Mouse (Mus musculus) lung, embryonic 15.5 days (tissue): Measurements from ENCODE around the gene Serpina11. TPM values are rescaled to one million over a fixed set of nuclear protein-coding genes. Genes with fewer than 3 reads are reported as not detected.

Experiments
- ATAC-seq: fragments of 200-750 bp; cut with Nextera tagmentation; 2 replicates; pipeline ENCODE4 v1.8.0; 2017; ENCODE audit warnings: moderate number of reproducible peaks, borderline replicate concordance; ENCODE audit not compliant: low FRiP score, low TSS enrichment; ENCODE audit errors: extremely low read depth
- H3K27ac ChIP-seq: fragments of 300-500 bp; sonication (generic); 2 replicates; pipeline ENCODE4 v1.5.1; 2015; ENCODE audit warnings: moderate library complexity, mild to moderate bottlenecking, inconsistent platforms
- H3K27me3 ChIP-seq: fragments of 300-500 bp; sonication (generic); 2 replicates; pipeline ENCODE4 v1.6.1; 2015; ENCODE audit warnings: inconsistent platforms
- H3K36me3 ChIP-seq: fragments of 300-500 bp; sonication (generic); 2 replicates; pipeline ENCODE4 v1.6.1; 2015; ENCODE audit warnings: inconsistent platforms
- H3K4me1 ChIP-seq: fragments of 300-500 bp; sonication (generic); 2 replicates; pipeline ENCODE4 v1.6.1; 2015; ENCODE audit warnings: inconsistent platforms
- H3K4me2 ChIP-seq: fragments of 300-500 bp; sonication (generic); 2 replicates; pipeline ENCODE4 v1.6.1; 2015; ENCODE audit warnings: inconsistent platforms, mild to moderate bottlenecking, moderate library complexity
- H3K4me3 ChIP-seq: fragments of 300-500 bp; sonication (generic); 2 replicates; pipeline ENCODE4 v1.5.1; 2015; ENCODE audit warnings: mild to moderate bottlenecking, inconsistent platforms
- H3K9ac ChIP-seq: fragments of 300-500 bp; sonication (generic); 2 replicates; pipeline ENCODE4 v1.6.1; 2015; ENCODE audit warnings: inconsistent platforms
- H3K9me3 ChIP-seq: fragments of 300-500 bp; sonication (generic); 2 replicates; pipeline ENCODE4 v1.6.1; 2016; ENCODE audit warnings: inconsistent platforms
- WGBS: fragments of 180-500 bp; shearing (Covaris S2); methylation state at CpG from one replicate; pipeline ENCODE4 v1.1.7; 2015; 5-methylcytosine and 5-hydroxymethylcytosine counted together
- polyA plus RNA-seq: library from polyadenylated mRNA; unstranded; fragments of >200 nt; fragmentation: Nextera tagmentation; extraction: Ambion mirVana; gene quantifications from 2 replicates; pipeline ENCODE4 v1.2.1, GENCODE M21; 2015

Serpina11 gene
- not detected in 2 replicates for polyA plus RNA-seq

- H3K9ac ChIP-seq, result no peak within 1 kb of the TSS
- H3K27ac ChIP-seq, result no peak within 1 kb of the TSS
- no peaks in the 10 kb centered on the region for H3K27me3 ChIP-seq
- no peaks in the 10 kb centered on the region for H3K36me3 ChIP-seq
- H3K4me2 ChIP-seq, result no peak within 1 kb of the TSS
- ATAC-seq, result no peak
- no peaks in the 10 kb centered on the region for H3K9me3 ChIP-seq
- no peaks in the 10 kb centered on the region for H3K4me1 ChIP-seq
- WGBS, result 81% methylated on average over 6 of the region's 6 CpGs
- no peak within 1 kb of the TSS for H3K4me3 ChIP-seq
These were observed at the start of gene Serpina11 for GRCm38 (mm10) chr12:103989857-103990256. Gene Serpina11 (minus strand): TSS chr12:103989957.

- Histone ChIP-seq H3K9ac (no peak overlapping the region), H3K4me2 (no peak overlapping the region), H3K9me3 (no peaks in the 10 kb centered on the region), H3K27ac (no peak overlapping the region), H3K4me1 (no peaks in the 10 kb centered on the region), H3K36me3 (no peaks in the 10 kb centered on the region), H3K4me3 (no peak overlapping the region), H3K27me3 (no peaks in the 10 kb centered on the region)
- no peak for ATAC-seq
- WGBS, result 82% methylated on average over 7 of the region's 7 CpGs
These were observed 48.4 kb upstream of the Serpina11 start for GRCm38 (mm10) chr12:104038181-104038580.

GRCm38 (mm10) chr12:104033752-104034151 is 44.0 kb upstream of the Serpina11 start:
- no peaks in the 10 kb centered on the region for H3K9me3 ChIP-seq
- no peaks in the 10 kb centered on the region for H3K36me3 ChIP-seq
- H3K4me2 ChIP-seq, result no peak overlapping the region
- no peak overlapping the region for H3K27ac ChIP-seq
- no peaks in the 10 kb centered on the region for H3K27me3 ChIP-seq
- ATAC-seq, result no peak
- no peaks in the 10 kb centered on the region for H3K4me1 ChIP-seq
- 88% methylated on average over 1 of the region's 1 CpGs for WGBS
- no peak overlapping the region for H3K4me3 ChIP-seq
- H3K9ac ChIP-seq, result no peak overlapping the region

- Histone ChIP-seq H3K4me3 (no peak overlapping the region), H3K36me3 (no peaks in the 10 kb centered on the region), H3K4me1 (no peaks in the 10 kb centered on the region), H3K27ac (no peak overlapping the region), H3K4me2 (no peak overlapping the region), H3K9ac (no peak overlapping the region), H3K27me3 (no peaks in the 10 kb centered on the region), H3K9me3 (no peaks in the 10 kb centered on the region)
- 46% methylated on average over 8 of the region's 8 CpGs for WGBS
- no peak for ATAC-seq
These were observed 40.2 kb upstream of the Serpina11 start for GRCm38 (mm10) chr12:104029986-104030385.

- Histone ChIP-seq H3K4me1 (no peaks in the 10 kb centered on the region), H3K27me3 (no peaks in the 10 kb centered on the region), H3K9ac (no peak overlapping the region), H3K9me3 (no peaks in the 10 kb centered on the region), H3K36me3 (no peaks in the 10 kb centered on the region), H3K27ac (no peak overlapping the region), H3K4me2 (no peak overlapping the region), H3K4me3 (no peak overlapping the region)
- ATAC-seq, result no peak
- WGBS, result 54% methylated on average over 3 of the region's 3 CpGs
These were observed 25.5 kb upstream of the Serpina11 start for GRCm38 (mm10) chr12:104015280-104015679.

GRCm38 (mm10) chr12:104013620-104014019 is 23.9 kb upstream of the Serpina11 start, which contains the start of gene Serpina9:
Gene Serpina9 (minus strand): TSS chr12:104013755.
- Histone ChIP-seq H3K9me3 (no peaks in the 10 kb centered on the region), H3K4me1 (no peaks in the 10 kb centered on the region), H3K27ac (no peak within 1 kb of the TSS), H3K4me3 (no peak within 1 kb of the TSS), H3K27me3 (no peaks in the 10 kb centered on the region), H3K4me2 (no peak within 1 kb of the TSS), H3K9ac (no peak within 1 kb of the TSS), H3K36me3 (no peaks in the 10 kb centered on the region)
- WGBS, result 70% methylated on average over 6 of the region's 6 CpGs
- no peak for ATAC-seq

GRCm38 (mm10) chr12:104004689-104005088 is 14.9 kb upstream of the Serpina11 start:
- H3K27me3 ChIP-seq, result no peaks in the 10 kb centered on the region
- no peak overlapping the region for H3K9ac ChIP-seq
- WGBS, result 75% methylated on average over 5 of the region's 5 CpGs
- H3K9me3 ChIP-seq, result no peaks in the 10 kb centered on the region
- H3K4me3 ChIP-seq, result no peak overlapping the region
- no peak for ATAC-seq
- no peak overlapping the region for H3K4me2 ChIP-seq
- no peaks in the 10 kb centered on the region for H3K36me3 ChIP-seq
- no peak overlapping the region for H3K27ac ChIP-seq
- H3K4me1 ChIP-seq, result peaks cover 19% of the 10 kb centered on the region

- Histone ChIP-seq H3K27me3 (no peaks in the 10 kb centered on the region), H3K36me3 (no peaks in the 10 kb centered on the region), H3K4me3 (no peak overlapping the region), H3K4me2 (no peak overlapping the region), H3K9ac (no peak overlapping the region), H3K9me3 (no peaks in the 10 kb centered on the region), H3K27ac (peak overlapping the region; percentile 79), H3K4me1 (peaks cover 19% of the 10 kb centered on the region)
- ATAC-seq, result peak; percentile 67; the same call in 1 of the 2 replicates
- WGBS, result 23% methylated on average over 4 of the region's 4 CpGs
These were observed 13.5 kb upstream of the Serpina11 start for GRCm38 (mm10) chr12:104003238-104003612.

GRCm38 (mm10) chr12:104002569-104003237 is 12.9 kb upstream of the Serpina11 start:
- no peak overlapping the region for H3K4me3 ChIP-seq
- no peak overlapping the region for H3K4me2 ChIP-seq
- 20% methylated on average over 10 of the region's 10 CpGs for WGBS

GRCm38 (mm10) chr12:104000594-104000993 is 10.8 kb upstream of the Serpina11 start:
- H3K9ac ChIP-seq, result no peak overlapping the region
- no peaks in the 10 kb centered on the region for H3K36me3 ChIP-seq
- no peak overlapping the region for H3K4me2 ChIP-seq
- no peaks in the 10 kb centered on the region for H3K27me3 ChIP-seq
- no peak overlapping the region for H3K4me3 ChIP-seq
- no peak overlapping the region for H3K27ac ChIP-seq
- no peak for ATAC-seq
- WGBS, result 93% methylated on average over 3 of the region's 3 CpGs
- no peaks in the 10 kb centered on the region for H3K9me3 ChIP-seq
- H3K4me1 ChIP-seq, result peaks cover 19% of the 10 kb centered on the region

More at GRCm38 (mm10) chr12:104002569-104003237, 12.9 kb upstream of the Serpina11 start:
- Histone ChIP-seq H3K36me3 (no peaks in the 10 kb centered on the region), H3K4me1 (peaks cover 19% of the 10 kb centered on the region), H3K27me3 (no peaks in the 10 kb centered on the region), H3K9ac (no peak overlapping the region), H3K27ac (peak overlapping the region; percentile 79), H3K9me3 (no peaks in the 10 kb centered on the region)
- peak; percentile 61; the same call in 1 of the 2 replicates for ATAC-seq

GRCm38 (mm10) chr12:103999611-104000010 is 9.9 kb upstream of the Serpina11 start:
- H3K4me1 ChIP-seq, result peaks cover 19% of the 10 kb centered on the region
- no peaks in the 10 kb centered on the region for H3K9me3 ChIP-seq
- no peak overlapping the region for H3K4me2 ChIP-seq
- no peak overlapping the region for H3K27ac ChIP-seq
- no peak for ATAC-seq
- H3K4me3 ChIP-seq, result no peak overlapping the region
- no peaks in the 10 kb centered on the region for H3K27me3 ChIP-seq
- H3K36me3 ChIP-seq, result no peaks in the 10 kb centered on the region
- H3K9ac ChIP-seq, result no peak overlapping the region
- whole genome bisulfite sequencing, result 82% methylated on average over 8 of the region's 8 CpGs

GRCm38 (mm10) chr12:103996513-103996912 is 6.8 kb upstream of the Serpina11 start:
- Histone ChIP-seq H3K4me1 (no peaks in the 10 kb centered on the region), H3K36me3 (no peaks in the 10 kb centered on the region), H3K4me2 (no peak overlapping the region), H3K9ac (no peak overlapping the region), H3K4me3 (no peak overlapping the region), H3K27ac (no peak overlapping the region), H3K9me3 (no peaks in the 10 kb centered on the region), H3K27me3 (no peaks in the 10 kb centered on the region)
- no peak; the same call in 1 of the 2 replicates for ATAC-seq
- WGBS, result 71% methylated on average over 2 of the region's 2 CpGs
